Mouse (Mus musculus) embryo, embryonic 10 days (tissue): ENCODE data around the gene Rnf152.

Experiments used
- DNase-seq: peaks from one replicate; pipeline ENCODE4 v3.0.0-alpha.2; 2015; ENCODE audit warnings: low spot score

The Rnf152 gene

GRCm38 (mm10) chr1:105356291-105357011 is at the start of gene Rnf152:
Gene Rnf152 (minus strand): TSS chr1:105356710.
- peak; percentile 46 for DNase-seq

GRCm38 (mm10) chr1:105402853-105403252 is 46.3 kb upstream of the Rnf152 start:
- DNase-seq: no peak

- no peak for DNase-seq
These were observed 27.8 kb upstream of the Rnf152 start for GRCm38 (mm10) chr1:105384141-105384937.

- no peak for DNase-seq
These were observed 21.0 kb upstream of the Rnf152 start for GRCm38 (mm10) chr1:105377546-105377945.

GRCm38 (mm10) chr1:105374618-105375017 is 18.1 kb upstream of the Rnf152 start:
- no peak for DNase-seq

- DNase-seq: peak; percentile 48
These were observed 6.2 kb upstream of the Rnf152 start for GRCm38 (mm10) chr1:105362701-105363100.

GRCm38 (mm10) chr1:105358896-105359295 is 2.4 kb upstream of the Rnf152 start:
- peak; percentile 7 for DNase-seq

GRCm38 (mm10) chr1:105355910-105356290 is 610 bp downstream of the Rnf152 start:
- DNase-seq: peak; percentile 27

- peak; percentile 19 for DNase-seq
These were observed 1.3 kb downstream of the Rnf152 start for GRCm38 (mm10) chr1:105354901-105355891.

- no peak for DNase-seq
These were observed 4.7 kb downstream of the Rnf152 start for GRCm38 (mm10) chr1:105351806-105352205.

- no peak for DNase-seq
These were observed 14.2 kb downstream of the Rnf152 start for GRCm38 (mm10) chr1:105342305-105342704.

GRCm38 (mm10) chr1:105340943-105341342 is 15.6 kb downstream of the Rnf152 start:
- no peak for DNase-seq

GRCm38 (mm10) chr1:105337397-105337796 is 19.1 kb downstream of the Rnf152 start:
- no peak for DNase-seq

GRCm38 (mm10) chr1:105336096-105336495 is 20.4 kb downstream of the Rnf152 start:
- no peak for DNase-seq

- no peak for DNase-seq
These were observed 24.3 kb downstream of the Rnf152 start for GRCm38 (mm10) chr1:105332087-105332731.

GRCm38 (mm10) chr1:105331605-105332004 is 24.9 kb downstream of the Rnf152 start:
- no peak for DNase-seq

GRCm38 (mm10) chr1:105330581-105331320 is 25.8 kb downstream of the Rnf152 start:
- no peak for DNase-seq

GRCm38 (mm10) chr1:105327789-105328188 is 28.7 kb downstream of the Rnf152 start:
- DNase-seq: no peak

GRCm38 (mm10) chr1:105324636-105325035 is 31.9 kb downstream of the Rnf152 start:
- no peak for DNase-seq

- no peak for DNase-seq
These were observed 42.3 kb downstream of the Rnf152 start for GRCm38 (mm10) chr1:105314010-105314800.
